Mouse (Mus musculus) spleen, postnatal 4 days (tissue): ENCODE measurements around the gene Arhgap23.

ENCODE experiments used
- DNase-seq, 2 experiments: peaks; one replicate each; pipeline ENCODE4 v3.0.0; 2022; ENCODE audit warnings: low spot score in 2 of 2

Gene Arhgap23

DNA sequence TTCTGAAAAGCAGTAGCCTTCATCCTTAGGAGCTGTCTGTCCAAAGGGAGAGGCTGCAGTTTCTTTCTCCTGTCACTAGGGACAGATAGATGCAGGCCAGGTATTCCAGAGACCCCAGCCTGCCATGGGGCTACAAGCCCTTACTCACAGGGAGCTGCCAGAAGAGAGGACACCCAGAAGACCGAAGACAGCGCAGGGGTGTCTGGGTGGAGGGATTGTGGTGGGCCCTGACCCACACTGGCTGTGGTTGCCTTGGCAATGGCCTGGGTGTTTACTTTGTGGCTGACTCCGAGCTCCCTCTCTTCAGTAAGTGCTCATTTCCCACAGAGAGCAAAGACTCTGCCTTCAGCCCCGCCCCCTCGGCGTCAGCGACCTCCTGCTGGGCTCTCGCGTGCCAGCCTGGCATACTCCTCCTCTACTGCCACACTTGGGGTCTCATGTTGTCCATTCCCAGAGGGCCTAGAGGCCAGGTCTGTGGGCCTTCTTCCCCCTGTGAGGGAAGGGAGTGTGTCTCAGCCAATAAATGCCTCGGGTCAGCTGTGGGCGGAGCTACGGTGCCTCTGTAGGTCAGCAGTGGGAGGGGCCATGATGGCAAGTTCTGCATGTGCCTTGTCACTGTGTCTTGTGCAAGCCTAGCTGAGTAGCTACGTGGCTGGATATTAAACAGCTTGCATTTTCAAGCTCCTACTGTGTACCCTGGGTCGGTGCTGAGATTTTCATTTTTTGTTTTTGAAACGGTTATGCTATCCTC lies 19.5 kb downstream of the Arhgap23 start:
- DNase-seq, result peak; percentile 94

- peak; percentile 55 to 77 for DNase-seq
Observed at GRCm38 (mm10) chr11:97435808-97436491, 20.6 kb downstream of the Arhgap23 start.

DNA sequence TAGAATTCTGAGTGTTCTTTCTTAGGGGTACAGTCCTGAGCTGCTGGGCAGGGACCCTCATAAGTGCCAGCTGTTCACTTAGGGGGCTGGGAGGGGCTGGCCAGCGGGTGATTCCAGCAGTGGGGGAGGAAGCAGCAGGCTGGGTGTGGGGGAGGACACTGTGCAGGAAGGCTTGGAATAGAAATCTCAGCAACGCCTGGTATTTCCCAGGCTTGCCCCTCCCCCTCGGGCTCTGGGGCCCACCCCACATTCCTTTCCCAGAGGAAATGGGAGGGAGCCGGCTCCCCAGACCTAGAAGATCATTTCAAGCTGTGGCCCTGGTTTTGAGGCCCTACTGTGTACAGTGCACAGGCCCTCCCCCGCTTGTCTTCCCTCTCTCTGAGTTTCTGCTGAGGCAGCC lies 22.4 kb downstream of the Arhgap23 start:
- no peak for DNase-seq

DNA sequence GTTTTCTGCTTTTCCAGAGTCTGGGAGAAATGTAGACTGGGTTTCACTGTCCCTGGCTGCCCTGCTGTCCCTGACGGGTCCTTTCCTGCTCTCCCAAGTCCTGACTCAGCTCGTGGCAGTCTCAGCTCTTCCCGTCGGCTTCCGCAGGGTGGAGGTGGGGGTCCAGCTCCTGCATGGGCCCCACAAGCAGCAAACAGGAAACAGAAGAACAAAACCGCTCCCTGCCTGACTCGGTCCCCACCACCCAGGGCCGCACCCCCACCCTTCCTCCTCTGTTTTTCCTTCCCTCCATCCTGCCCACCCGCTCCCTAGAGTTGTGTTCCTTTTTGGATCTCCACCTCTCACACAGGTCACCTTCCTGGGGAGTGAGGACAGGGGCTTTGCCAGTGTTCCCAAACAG lies 23.5 kb downstream of the Arhgap23 start:
- peak in 1 of 2 experiments; percentile 70 for DNase-seq

DNA sequence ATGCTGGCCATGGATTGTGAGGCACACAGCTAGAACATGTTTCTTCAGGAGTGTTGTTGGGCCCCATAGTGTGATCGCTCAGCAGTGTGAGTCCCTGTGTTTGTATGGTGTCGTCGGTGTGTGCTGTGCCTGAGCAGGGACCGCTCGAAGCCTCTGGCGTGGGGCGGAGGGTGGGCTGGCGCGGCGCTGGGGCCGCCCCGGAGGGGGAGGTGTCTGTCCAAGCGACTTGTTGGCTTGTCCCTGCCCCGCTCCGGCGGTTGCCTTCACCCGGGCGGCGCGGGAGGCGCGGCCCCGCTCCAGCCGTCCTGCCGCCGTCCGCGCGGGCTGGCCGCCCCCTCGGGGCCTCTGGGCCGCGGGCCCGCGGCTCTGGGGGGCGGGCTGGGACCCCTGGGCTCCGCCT lies 24.6 kb downstream of the Arhgap23 start:
- DNase-seq, result peak; percentile 81 to 88

GRCm38 (mm10) chr11:97440441-97440881 lies 25.1 kb downstream of the Arhgap23 start:
- peak; percentile 46 to 83 for DNase-seq

DNA sequence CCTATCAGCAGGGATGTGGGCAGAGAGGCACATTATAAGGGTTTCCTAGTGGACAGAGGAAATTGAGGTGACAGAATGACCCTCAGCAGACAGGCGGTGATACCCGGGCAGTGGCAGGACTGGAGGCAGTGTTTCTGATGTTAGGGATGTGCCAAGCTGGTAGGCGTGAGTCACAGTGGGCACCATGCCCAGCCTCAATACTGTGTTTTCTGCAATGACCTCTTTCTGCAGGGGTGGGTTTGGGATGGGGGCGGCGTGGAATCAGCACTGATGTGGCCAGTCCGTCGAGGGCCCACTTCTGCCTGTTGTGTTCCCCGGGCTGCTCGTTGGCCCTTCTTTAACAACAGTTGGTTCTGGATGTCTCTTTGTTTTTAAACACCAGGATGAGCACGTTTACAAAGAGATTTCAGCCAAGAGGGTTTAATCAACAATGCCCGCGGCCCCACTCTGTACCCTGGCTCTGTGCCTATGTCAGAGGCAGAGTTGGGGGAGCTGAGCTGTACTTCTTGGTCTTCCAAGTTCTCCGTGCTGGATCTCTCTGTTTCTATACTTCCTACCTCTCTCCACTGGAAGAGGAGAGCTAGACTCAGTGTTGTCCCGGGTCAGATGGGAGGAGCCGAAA lies 25.8 kb downstream of the Arhgap23 start:
- DNase-seq, result peak; percentile 60 to 72

- DNase-seq, result peak; percentile 40 to 75
Observed at GRCm38 (mm10) chr11:97441658-97442125, 26.4 kb downstream of the Arhgap23 start.

- DNase-seq, result peak; percentile 39 to 65
Observed at GRCm38 (mm10) chr11:97442891-97443675, 27.8 kb downstream of the Arhgap23 start.

- DNase-seq, result peak in 1 of 2 experiments; percentile 68
Observed at GRCm38 (mm10) chr11:97445596-97445995, 30.3 kb downstream of the Arhgap23 start.

DNA sequence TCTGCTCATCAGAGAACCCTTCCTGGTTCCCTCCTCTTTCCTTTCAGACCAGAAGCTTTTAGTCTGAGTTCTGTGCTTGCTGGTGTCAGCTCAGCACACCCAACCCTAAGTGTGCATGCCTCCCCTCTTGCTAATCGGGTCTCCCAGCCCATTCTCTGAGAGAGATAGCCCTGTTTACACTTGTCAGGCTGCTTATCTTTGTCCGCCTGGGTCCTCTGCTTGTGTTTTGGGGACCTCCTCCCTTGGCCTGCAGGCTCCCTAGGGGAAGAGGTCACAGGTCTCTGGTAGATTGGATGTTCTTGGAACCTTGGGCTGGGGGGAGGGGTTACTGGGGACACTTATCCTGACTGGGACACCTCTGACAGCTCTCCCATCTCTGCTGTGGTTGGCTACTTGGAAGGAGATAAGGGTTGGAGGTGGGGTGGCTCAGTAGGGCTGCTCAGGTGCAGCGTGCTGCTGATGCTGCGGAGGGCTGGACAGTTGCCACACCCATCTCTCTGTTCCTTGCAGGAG lies 30.7 kb downstream of the Arhgap23 start:
- peak; percentile 80 to 81 for DNase-seq

- peak in 1 of 2 experiments; percentile 63 for DNase-seq
Observed at GRCm38 (mm10) chr11:97447979-97448378, 32.6 kb downstream of the Arhgap23 start.

- peak in 1 of 2 experiments; percentile 68 for DNase-seq
Observed at GRCm38 (mm10) chr11:97448611-97449394, 33.5 kb downstream of the Arhgap23 start.

- DNase-seq, result peak; percentile 42 to 73
Observed at GRCm38 (mm10) chr11:97449601-97450293, 34.4 kb downstream of the Arhgap23 start.

DNA sequence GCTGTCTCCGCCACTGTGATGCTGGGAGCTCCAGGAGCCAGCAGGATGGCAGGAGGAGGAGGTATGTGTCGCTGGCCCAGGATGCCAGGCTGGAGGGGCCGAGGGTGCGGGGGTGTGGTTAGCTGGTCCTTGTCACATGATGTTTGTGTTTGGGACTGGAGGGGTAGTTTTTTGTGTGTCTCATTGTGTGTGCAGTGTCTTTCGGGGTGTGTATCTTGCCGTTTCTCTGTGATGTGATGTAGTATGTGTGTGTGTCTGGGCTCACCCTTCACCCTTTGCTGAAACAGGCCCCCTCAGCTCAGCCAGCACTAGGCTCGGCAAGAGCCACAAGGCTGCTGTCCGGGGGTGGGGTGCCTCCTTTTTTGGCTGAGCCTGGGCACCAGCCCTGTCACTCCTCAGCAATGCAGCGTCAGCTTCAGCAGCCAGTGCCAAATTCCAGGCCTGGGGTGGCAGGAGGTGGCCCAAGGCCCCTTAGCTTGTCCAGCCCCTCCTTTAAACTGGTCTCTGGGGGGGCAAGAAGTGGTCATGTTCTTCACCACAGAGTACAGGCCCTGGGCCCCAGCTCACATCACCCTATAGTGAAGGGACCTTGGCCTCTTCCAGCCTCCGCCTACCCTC lies 35.1 kb downstream of the Arhgap23 start:
- DNase-seq, result no peak

DNA sequence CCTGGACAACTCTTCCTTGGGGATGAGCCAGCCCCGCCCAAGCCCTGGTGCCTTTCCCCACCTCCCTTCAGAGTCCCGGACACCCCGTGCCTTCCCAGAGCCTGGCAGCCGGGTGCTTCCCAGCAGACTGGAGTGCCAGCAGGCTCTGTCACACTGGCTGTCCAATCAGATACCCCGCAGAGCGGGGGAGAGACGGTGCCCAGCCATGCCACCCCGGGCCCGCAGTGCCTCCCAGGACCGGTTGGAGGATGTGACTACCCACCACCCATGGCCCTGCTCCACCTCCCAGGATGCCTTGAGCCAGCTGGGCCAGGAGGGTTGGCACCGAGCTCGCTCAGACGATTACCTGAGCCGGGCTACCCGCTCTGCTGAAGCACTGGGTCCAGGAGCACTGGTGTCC lies 36.3 kb downstream of the Arhgap23 start:
- peak in 1 of 2 experiments; percentile 66 for DNase-seq

DNA sequence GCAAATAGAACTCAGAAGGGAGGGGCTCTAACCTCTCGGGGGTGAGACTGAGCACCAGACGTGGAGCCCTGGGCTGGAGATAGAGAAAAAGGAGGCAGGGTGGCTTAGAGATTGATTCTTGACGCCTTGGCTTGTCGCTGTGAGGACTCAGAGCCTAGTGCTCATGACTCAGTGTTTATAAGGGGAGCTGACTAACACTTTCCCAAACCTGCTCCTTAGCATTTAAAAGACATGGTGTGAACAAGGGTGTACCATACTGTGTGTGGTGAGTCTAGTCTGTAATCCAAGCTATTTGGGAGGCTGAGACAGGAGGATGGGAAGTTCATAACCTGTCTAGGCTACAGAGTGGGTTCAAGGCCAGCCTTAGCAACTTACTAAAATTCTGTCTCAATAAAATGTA lies 41.8 kb downstream of the Arhgap23 start:
- no peak for DNase-seq

- DNase-seq, result no peak
Observed at GRCm38 (mm10) chr11:97461307-97461820, 46.0 kb downstream of the Arhgap23 start.

- DNase-seq, result peak in 1 of 2 experiments; percentile 59
Observed at GRCm38 (mm10) chr11:97462538-97462937, 47.2 kb downstream of the Arhgap23 start.
